Mouse (Mus musculus) cortical plate, adult 2 months (tissue): Measurements from ENCODE around the gene Nosip.

Experiments
- CTCF ChIP-seq: fragments of 200-500 bp; IDR thresholded peaks from 2 replicates; pipeline ENCODE4 v1.5.1; 2011; ENCODE audit warnings: mild to moderate bottlenecking, control low read depth, low read length; ENCODE audit not compliant: insufficient read depth; ENCODE audit errors: extremely low read depth
- POLR2A ChIP-seq: fragments of 200-500 bp; IDR thresholded peaks from 2 replicates; pipeline ENCODE4 v1.6.1; 2011; ENCODE audit warnings: mild to moderate bottlenecking, low read length, control low read depth; ENCODE audit not compliant: insufficient read depth; ENCODE audit errors: extremely low read depth

DNA sequence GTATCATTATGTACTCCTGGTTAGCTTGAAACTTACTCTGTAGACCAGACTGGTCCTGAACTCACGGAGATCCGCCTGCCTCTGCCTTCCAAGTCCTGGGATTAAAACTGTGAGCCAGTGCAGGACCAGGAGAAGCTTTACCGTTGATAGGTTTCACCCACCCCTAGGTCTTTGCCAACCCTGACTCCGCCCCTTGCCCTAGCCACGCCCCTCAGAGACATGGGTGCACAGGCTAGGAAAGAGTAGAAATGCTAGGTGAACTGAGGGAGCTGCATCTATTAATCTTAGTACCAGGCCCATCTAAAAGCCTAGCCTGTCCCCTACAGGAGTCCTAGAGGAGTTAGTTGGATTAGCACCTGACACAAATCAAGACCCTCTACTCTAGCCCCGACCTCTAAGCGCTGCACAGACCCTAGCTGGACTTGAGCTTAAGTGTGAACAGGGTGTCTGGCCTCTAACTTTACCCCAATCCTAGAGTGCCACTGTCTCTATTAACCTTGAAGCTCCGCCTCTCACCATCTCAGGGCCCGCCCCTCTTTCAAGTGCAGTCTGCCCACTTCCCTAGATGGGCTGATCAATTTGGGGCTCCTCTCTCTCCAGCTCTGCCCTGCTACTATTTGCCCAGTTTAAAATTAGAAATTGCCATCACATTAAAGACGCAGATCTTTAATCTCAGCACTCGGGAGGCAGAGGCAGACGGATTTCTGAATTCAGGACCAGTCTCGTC lies 28.2 kb downstream of the Nosip start:
- TF ChIP-seq POLR2A (no peak), CTCF (no peak)
